Comparison of ENCODE assay signal across 8 mouse cellular contexts in the genomic region with DNA sequence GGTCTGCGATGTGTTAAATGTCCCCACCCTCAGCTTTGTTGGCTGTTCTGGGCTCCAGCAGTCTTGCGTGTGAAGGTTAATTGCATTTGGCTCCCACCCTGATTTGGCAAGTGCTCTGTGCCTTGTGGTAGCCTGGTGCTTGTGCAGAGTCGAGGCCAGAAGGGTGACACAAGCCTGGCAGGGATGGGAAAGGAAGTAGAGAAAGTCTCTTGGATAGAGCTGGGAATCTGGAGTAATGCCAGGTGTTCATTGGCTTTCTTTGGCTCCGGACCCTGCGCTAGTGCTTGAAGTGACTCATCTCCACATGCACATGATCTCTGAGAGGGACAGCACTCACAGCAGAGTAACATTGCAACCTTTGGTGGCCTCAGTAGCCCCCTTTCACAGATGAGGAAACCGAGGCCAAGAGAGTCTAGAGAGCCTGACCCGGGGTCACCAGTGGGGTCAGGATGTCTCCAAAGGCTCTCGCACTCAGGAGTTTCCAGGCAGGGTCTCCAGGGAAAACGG.
DNase-seq lines count a peak whose midpoint lies in the region; ATAC-seq lines count a peak whose summit lies in the region.

No protein-coding gene starts in this region.

- H3K27ac ChIP-seq in midbrain, embryonic 16.5 days (ENCODE audit: low read length): peak overlapping the region; percentile 81

- peak overlapping the region; percentile 74 for H3K9ac ChIP-seq in midbrain, embryonic 16.5 days (ENCODE audit: low read depth, low read length)

- peak; percentile 30 for DNase-seq in ZHBTc4 (ENCODE audit: low read depth, low spot score)
- DNase-seq in cerebellum, adult 11 months: peak; percentile 60
- peak; percentile 21 to 25 for DNase-seq in heart, postnatal 36 days
- peak; percentile 22 to 32 for DNase-seq in left cerebral cortex, postnatal 36 days (ENCODE audit: low spot score in 2 of 2)
- no peak for DNase-seq in c-Kit-positive CD71-positive TER-119-positive erythroid progenitor cells, embryonic 14.5 days (ENCODE audit: low spot score)
- DNase-seq in thymus, postnatal 25 days: no peak

- peak overlapping the region; percentile 52 for H3K4me3 ChIP-seq in midbrain, embryonic 16.5 days (ENCODE audit: low read depth, low read length)

- peak; percentile 41 for ATAC-seq in frontal cortex, adult (ENCODE audit: low TSS enrichment)
- peak; percentile 54 for ATAC-seq in midbrain, embryonic 16.5 days

- intact Hi-C loops in heart, postnatal 36 days (cut with DNase I): no loop called here
- intact Hi-C loops in left cerebral cortex, postnatal 36 days (cut with DNase I): no loop called here

- no peaks in the 10 kb centered on the region for H3K9me3 ChIP-seq in midbrain, embryonic 16.5 days (replicated peaks; ENCODE audit: control insufficient read depth, low read length, poor library complexity, severe bottlenecking)

- H3K4me2 ChIP-seq in midbrain, embryonic 16.5 days (ENCODE audit: low read length): peak overlapping the region; percentile 79

- H3K4me1 ChIP-seq in midbrain, embryonic 16.5 days (ENCODE audit: control insufficient read depth, insufficient read depth, low read length): peaks cover 7% of the 10 kb centered on the region; the same call in 1 of the 2 replicates

- WGBS in midbrain, embryonic 16.5 days: 45% methylated on average over 9 of the region's 9 CpGs

- H3K36me3 ChIP-seq in midbrain, embryonic 16.5 days (ENCODE audit: control insufficient read depth, insufficient read depth, low read length): no peaks in the 10 kb centered on the region

- no peaks in the 10 kb centered on the region for H3K27me3 ChIP-seq in midbrain, embryonic 16.5 days (ENCODE audit: control insufficient read depth, insufficient read depth, low read depth, low read length)

Comparison
In these comparisons a context has a peak if more than half of its experiments do, and no peak if none do; other contexts are left out.
1. DNase-seq: peak in ZHBTc4 (single experiment), cerebellum, adult 11 months (single experiment), heart, postnatal 36 days (2 of 2) and left cerebral cortex, postnatal 36 days (2 of 2); none in c-Kit-positive CD71-positive TER-119-positive erythroid progenitor cells, embryonic 14.5 days (single experiment) and thymus, postnatal 25 days (single experiment).